Mouse (Mus musculus) liver, adult (tissue): ENCODE data around the gene Pbld1.

Experiments
- GATA4 ChIP-seq: IDR thresholded peaks from 2 replicates; pipeline ENCODE4 v1.6.1; 2014; ENCODE audit warnings: mild to moderate bottlenecking, low read length; ENCODE audit not compliant: insufficient replicate concordance

Pbld1 gene

DNA sequence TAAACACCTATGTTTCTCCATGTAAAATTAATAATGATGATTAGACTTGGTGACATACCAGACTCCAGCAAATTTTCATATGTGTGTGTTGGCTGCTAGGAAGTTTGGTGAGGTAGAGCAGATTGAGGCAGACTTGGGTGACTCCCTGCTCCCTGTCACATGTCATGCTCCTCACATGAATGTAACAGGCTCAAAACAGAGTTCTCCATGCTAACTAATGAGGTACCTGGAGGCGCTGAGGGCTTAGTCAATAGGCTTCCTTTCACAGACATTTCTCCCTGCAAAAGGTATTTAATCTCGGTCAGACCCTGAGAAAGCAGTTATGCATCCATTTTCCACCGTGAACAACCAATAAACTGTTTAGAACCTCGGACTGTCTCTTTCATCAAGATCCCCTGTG, 31.6 kb upstream of the Pbld1 start:
- TF ChIP-seq GATA4 = no peak

DNA sequence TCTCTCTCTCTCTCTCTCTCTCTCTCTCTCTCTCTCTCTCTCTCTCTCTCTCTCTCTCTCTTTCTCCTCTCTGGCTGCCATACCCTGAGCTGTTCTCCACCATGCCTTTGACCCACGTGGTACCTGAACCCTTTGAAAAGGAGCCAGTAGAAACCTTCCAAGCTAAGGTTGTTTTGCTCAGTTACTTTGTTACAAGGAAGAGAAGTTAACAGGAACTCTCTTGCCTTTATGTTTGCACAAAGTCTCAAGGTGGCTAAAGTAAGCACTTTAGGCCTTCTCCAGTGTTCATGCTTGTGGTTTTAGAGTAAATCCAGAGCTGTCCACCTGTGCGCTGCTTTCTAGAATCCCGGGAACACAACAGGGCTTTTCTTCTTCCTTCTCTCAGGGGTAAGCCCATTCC, 27.7 kb upstream of the Pbld1 start:
- no peak for TF ChIP-seq GATA4

DNA sequence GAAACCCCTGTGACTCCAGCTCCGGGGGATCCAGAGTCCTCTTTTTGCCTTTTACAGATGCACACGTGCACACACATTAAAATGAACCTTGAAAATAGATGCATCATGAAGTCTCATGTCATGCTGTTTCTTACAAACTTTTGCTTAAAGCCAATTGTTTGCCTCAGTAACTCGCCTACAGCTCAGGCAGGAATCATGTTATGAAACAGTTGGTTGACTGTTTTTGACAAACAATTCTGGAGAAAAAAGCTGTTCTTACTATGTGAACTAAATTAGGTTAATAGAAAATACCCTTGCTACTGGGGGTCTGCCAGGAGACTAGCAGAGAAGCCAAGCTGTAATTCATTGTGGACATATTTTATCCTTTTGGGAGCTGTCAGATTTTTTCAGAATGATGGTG, 27.0 kb upstream of the Pbld1 start:
- no peak for TF ChIP-seq GATA4

DNA sequence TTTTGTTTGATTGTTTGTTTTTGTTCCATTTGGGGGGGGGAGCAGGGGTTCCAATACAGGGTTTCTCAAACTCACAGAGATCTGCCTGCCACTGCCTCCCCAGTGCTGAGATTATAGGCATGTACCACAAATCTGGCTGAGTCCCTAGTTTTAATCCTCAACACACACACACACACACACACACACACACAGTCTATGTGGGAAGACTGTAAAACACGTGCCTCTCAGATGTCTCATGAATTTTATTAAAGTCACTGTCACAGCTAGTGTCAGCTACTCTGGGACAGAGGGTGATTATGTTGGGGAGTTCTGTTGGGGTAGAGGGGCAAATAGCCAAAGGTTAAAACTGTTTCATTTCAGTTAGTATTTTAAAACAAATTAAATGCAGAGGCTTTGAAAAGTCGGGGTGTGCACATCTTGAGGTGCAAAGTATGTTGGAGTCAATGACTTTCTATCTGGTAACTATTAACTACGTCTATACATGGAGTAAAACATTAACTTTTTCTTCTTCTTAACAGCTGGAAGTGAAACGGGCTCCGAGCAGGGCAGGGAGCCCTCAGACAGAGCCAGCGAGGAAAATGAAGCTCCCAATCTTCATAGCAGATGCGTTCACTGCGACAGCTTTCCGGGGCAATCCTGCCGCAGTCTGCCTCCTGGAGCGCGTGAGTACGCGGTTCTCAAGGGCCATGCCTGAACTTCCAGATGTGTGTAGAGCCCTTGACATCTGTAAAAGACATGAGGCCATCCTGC, 21.2 kb upstream of the Pbld1 start:
- TF ChIP-seq GATA4 = no peak

DNA sequence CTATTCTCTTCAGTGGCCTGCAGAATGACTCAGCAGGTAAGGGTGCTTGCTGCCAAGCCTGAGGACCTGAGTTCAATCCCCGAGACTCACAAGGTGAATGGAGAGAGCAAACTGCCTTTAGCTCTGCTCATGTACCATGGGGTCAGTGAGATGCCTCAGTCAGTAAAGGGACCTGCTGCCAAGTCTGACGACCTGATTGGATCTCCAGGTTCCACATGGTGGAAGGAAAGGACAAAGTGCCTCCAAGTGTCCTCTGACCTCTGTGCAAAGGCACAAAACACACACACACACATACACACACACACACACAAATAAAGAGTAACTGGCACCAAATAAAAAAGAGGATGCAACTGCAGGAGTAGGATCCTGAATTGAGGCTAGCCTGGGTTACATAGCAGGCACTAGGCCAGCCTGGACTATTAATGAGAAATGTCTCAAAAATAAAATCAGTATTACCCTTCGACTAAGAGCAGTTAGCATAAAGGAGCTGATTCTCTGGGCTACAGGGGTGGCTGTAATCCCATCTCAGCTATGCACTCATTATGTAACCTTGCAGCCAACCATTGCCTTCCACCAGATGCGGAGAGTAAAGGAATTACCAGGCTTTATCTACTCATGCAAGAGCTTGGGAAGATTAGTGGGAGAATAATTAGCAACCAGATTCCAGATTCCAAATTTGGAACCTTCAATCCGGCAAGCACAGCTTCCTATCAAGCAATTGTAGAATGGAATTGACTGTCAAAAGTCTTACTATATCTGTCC, 19.9 kb upstream of the Pbld1 start:
- TF ChIP-seq GATA4 = no peak

DNA sequence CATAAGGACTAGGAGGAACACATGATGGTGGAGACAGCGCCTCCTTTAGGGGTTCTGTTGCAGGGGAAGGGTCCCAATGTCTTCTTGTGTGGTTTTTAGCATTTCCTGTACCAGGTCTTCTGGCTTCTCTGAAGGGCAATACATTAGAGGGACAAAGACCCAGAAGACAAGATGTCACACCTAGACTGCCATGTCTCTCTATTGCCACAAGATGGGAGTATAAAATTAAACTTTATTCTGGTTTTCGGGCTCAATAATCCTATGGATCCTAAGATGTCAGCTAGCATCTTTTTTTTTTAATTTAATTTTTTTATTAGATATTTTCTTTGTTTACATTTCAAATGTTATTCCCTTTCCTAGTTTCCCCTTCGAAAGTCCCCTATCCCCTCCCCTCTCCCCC, 16.8 kb upstream of the Pbld1 start:
- TF ChIP-seq GATA4 = no peak

DNA sequence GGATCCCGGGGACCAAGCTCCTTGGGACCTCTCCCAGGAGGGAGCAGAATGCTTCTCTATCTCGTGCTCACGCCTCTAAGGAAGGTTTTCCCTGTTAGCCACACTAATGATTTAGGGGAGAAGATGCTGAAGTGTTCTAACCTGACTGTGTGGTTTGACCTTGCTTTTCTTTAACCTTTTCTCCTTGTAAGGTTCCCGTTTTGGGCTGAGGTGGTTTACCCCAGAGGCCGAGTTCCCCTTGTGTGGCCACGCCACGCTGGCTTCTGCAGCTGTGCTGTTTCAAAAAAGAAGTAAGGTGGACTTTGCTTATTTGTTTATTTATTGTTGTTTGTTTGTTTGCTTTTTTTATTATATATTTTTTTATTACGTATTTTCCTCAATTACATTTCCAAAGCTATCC, 12.2 kb upstream of the Pbld1 start:
- no peak for TF ChIP-seq GATA4

DNA sequence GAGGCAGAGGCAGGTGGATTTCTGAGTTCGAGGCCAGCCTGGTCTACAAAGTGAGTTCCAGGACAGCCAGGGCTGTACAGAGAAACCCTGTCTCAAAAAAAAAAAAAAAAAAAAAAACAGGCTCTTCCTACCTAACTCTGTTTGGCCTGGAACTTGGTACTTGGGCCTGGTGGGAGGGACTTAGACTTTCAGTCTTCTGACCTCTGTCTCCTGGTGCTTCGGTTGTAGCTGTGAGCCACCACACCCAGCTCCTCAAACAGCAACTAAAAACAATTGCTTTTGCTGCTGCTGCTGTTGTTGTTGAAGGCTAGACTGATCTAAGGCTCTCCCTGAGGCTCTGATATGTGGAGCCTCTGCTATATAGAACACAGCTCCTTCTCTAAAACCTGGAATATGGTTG, 10.9 kb upstream of the Pbld1 start:
- no peak for TF ChIP-seq GATA4

DNA sequence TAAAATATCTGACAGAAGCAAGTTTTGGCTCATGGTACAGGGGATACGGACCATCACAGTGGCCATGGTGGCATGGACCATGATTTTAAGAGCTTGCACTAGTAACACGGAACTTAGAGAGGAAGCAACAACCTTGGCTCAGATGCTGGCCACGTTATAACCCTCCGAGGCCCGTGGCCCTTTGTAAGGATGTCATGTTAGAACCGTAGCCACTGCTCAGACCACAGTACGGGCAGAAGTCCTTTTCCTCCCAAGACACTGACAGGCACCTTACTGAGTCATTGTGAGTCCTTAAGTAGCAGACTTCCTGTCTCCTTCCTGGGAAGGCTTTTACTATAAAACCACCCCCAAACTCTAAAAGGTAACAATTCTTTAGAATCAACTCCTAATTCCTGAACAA, 8.7 kb upstream of the Pbld1 start:
- TF ChIP-seq GATA4 = no peak

DNA sequence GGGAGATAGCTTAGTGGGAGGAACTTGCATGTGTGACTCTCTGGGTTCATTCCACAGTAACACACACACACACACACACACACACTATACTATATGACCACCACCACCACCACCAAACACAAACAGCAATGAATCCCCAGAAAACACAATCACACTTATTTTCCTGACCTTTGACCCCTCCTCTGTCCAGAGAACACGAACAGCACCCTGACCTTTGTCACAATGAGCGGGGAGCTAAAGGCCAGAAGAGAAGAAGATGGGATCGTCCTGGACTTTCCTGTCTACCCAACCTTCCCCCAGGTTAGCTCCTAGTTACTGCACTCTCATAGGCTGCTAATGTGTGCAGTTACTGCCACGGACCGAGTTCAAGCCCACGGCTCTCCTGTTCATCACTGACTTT, 8.0 kb upstream of the Pbld1 start:
- TF ChIP-seq GATA4 = no peak

DNA sequence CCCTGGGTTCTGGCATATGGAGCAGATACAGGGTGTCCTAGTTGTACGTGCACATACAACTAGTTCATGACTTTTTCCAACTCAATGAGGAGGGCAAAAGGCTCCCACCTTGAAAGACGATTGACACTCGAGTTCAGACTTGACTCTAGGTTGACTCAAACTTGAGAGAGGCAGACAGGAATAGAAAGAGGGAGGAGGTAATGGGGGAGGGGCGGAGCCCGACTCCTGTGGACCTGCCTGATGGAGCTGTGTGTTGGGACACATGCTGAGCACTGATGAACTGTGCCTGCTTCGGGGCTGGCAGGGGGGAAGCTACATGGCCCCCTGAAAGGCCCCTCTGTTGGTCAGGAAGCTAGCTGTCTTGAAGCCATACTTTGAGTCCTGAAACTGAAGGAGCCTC, 7.0 kb upstream of the Pbld1 start:
- TF ChIP-seq GATA4 = no peak

DNA sequence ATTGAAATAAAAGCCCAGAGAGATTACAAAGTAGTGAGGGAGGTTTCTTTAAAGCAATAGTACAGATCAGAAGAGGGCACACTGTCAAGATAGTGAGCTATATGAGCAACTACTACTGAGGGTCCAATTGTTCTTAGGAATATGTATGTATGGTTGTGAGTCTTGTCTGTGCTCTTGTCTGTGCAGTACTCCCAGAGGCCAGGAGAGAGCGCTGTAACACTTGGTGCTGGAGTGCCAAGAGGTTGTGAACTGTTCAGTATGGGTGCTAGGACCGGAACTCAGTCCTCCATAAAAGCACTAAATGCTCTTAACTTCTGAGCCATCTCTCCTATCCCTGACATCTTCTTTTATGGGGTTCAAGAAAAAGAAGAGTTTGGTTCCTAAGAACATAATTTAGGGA, 5.4 kb upstream of the Pbld1 start:
- no peak for TF ChIP-seq GATA4

DNA sequence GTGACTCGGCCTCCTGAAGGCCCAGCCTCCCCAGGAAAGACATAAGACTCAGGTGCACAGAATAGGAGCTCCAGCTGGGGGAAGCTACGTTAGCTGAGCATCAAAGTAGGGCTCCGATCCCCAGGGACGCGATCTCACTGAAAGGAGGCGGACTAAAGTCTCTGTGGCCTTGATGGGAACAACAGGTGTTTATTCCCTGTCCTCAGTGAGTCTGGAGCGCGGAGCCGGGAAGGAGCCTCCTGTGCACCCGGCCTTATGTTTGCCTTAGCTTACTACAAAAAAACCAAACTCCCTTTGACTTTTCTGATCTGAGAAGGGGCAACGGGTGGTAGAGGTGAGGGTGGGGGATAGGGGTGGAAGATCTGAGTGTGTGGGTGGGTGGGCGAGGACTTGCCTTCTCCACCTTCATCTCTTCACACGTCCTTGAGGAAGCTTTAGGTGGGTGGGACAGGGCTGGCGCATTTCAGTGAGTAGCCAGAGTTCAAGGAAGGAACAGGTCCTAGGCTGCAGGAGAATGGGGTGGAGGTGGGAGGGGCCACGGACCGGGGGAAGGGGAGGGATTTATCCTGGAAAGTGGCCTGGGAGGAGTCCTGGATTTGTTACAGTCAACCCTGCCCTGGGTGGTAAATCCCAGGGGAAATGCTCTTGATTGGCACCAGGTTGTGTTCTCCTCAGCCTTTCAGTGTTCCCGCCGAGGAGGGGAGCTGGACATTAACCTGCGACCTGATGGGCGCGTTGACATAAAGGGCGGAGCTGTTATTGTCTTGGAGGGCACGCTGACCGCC, 2.8 kb upstream of the Pbld1 start:
- no peak for TF ChIP-seq GATA4

DNA sequence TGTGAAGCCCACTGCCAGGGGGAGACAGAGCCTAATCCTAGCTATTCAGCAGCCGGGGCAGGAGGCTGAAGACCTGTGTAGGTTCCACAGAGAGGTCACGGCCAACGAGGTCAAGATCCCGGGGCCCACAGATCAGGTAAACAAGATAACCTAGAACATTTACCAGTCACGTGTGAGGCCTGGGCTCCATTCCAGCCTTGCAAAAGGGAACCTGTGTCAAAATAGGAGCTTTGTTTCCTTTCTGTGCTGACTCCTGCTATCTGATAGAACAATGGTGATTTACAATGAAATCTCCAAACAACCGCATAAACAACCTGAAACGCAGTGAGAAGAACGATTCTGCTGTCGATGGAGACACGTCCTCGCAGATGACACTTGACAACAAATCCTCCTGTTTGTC, 444 bp downstream of the Pbld1 start:
- peak; percentile 99 for TF ChIP-seq GATA4

DNA sequence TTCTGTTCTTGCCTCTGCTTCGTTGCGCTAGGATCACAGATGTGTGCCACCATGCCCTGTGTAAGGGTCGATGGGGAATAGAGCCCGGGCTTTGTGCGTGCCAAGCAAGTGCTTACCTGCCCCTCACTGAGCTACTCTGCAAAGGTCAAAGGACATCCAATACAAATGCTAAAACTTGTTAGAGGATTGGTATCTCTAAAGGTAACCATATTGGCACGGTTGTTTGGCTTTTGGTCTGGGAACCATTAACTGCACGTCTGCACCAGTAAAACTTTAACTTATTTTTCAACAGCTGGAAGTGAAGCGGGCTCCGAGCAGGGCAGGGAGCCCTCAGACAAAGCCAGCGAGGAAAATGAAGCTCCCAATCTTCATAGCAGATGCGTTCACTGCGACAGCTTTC, 1.3 kb downstream of the Pbld1 start:
- TF ChIP-seq GATA4 = peak; percentile 29; the same call in 1 of the 2 replicates

DNA sequence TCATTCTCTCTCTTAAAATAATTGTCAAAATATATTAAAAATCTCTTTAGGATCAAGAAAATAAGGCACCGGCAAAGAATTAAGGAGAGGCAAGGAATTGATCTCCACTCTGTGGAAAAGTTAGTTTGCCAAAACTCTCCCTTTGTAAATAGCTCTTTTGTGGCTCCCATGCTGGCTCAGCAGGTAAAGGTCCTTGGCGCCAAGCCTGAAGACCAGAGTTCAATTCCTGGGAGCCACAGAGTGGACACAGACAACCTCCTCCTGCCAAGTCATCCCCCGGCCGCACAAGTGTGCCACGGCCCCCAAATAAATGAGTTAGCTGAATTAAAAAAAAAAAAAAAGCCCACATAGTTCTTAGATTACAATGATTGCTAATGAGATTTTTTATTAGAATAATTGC, 2.7 kb downstream of the Pbld1 start:
- TF ChIP-seq GATA4 = no peak
